Mouse (Mus musculus): ENCODE measurements around the gene Parn. TPM values are rescaled to one million over a fixed set of nuclear protein-coding genes. Genes with fewer than 3 reads are reported as not detected.

The Parn gene
- total and polyA plus RNA-seq, 2 experiments from 2014 or later: 11.5 to 23.3 TPM

DNA sequence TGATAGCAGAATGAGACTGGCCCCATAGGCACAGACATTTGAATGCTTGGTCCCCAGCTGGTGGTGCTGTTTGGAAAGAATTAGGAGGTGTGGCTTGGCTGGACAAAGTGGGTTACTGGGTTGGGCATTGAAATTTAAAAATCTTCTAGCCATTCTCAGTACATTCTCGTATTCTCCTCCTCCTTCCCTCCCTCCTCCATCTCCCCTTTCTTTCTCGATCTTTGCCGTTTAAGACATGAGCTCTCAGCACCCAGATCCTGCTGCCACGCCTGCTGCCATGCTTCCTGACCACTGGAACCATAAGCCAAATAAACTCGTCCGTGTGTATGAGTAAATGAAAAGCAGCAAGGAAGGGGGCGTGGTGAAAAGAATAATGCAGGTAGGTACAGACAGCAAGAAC is 111.5 kb downstream of the Parn start:
- ATAC-seq (ENCODE audit: insufficient read depth, low read depth) (no peak), DNase-seq (ENCODE audit: low spot score) (no peak)
- Histone ChIP-seq H3K9me3 (replicated peaks; ENCODE audit: control insufficient read depth, low read length) (0 out of 2 replicates have a peak, but pooled peaks cover 3% of the 10 kb centered on the region), H3K27me3 (ENCODE audit: control insufficient read depth, insufficient read depth, low read length) (no peaks in the 10 kb centered on the region), H3K4me2 (ENCODE audit: low read depth, low read length) (no peak overlapping the region), H3K4me3 (ENCODE audit: low read depth, low read length) (no peak overlapping the region), H3K36me3 (replicated peaks; ENCODE audit: control insufficient read depth, insufficient read depth, low read length) (0 out of 2 replicates have a peak, but pooled peaks cover 3% of the 10 kb centered on the region), H3K27ac (ENCODE audit: low read depth) (peak overlapping the region; percentile 82; the same call in 1 of the 2 replicates), H3K4me1 (ENCODE audit: control insufficient read depth, insufficient read depth) (0 out of 2 replicates have a peak, but pooled peaks cover 5% of the 10 kb centered on the region), H3K9ac (replicated peaks; ENCODE audit: low read depth, low read length) (no peak overlapping the region)
- no peak for TF ChIP-seq EP300 (IDR thresholded peaks at IDR 0.05; ENCODE audit: low read depth)
- TF ChIP-seq CTCF (IDR thresholded peaks at IDR 0.05; ENCODE audit: low read depth): no peak
- 93% methylated on average over 7 of the region's 7 CpGs for WGBS

DNA sequence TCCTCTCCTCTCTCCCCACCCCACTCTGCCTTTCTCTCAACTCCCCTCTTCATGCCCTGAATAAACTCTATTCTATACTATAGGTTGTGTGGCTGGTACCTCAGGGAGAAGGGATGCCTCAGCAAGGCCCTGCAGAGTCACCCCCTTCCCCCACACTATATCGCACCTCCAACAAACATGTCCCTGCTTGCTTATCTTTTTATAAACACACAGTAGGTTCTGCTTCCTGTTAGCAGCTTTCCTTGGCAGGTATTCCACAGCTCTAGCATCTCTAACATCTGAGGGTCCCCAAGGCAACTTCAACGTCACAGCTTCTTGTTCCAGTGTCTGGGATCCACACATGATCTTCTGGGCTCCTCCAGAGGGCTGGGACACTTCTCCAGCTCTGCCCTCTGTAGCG is 117.3 kb downstream of the Parn start:
- Histone ChIP-seq H3K4me3 (ENCODE audit: low read depth, low read length) (no peak overlapping the region), H3K9me3 (replicated peaks; ENCODE audit: control insufficient read depth, low read length) (peaks cover 25% of the 10 kb centered on the region), H3K4me1 (ENCODE audit: control insufficient read depth, insufficient read depth) (no peaks in the 10 kb centered on the region), H3K9ac (replicated peaks; ENCODE audit: low read depth, low read length) (no peak overlapping the region), H3K4me2 (ENCODE audit: low read depth, low read length) (no peak overlapping the region), H3K27ac (ENCODE audit: low read depth) (no peak overlapping the region), H3K27me3 (ENCODE audit: control insufficient read depth, insufficient read depth, low read length) (no peaks in the 10 kb centered on the region), H3K36me3 (replicated peaks; ENCODE audit: control insufficient read depth, insufficient read depth, low read length) (peaks cover 23% of the 10 kb centered on the region)
- WGBS: 81% methylated on average over 3 of the region's 3 CpGs
- no peak for DNase-seq (ENCODE audit: low spot score)
- no peak for ATAC-seq (ENCODE audit: insufficient read depth, low read depth)
- TF ChIP-seq CTCF (IDR thresholded peaks at IDR 0.05; ENCODE audit: low read depth) (no peak), EP300 (IDR thresholded peaks at IDR 0.05; ENCODE audit: low read depth) (no peak)

DNA sequence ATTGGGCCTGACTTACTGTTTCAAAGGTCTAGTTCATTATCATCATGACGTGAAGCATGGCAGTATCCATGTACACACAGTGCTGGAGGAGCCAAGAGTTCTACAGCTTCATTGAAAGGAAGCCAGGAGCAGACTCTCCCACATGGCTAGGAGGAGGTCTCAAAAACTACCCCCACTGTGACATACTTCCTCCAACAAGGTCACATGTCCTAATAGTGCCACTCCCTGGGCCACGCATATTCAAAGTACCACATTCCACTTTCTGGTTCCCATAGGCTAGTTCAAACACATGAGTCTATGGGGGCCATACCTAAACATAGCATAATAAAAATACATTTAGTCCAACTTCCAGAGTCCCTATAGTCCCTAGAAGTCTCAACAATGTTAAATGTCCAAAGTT is 118.0 kb downstream of the Parn start:
- Histone ChIP-seq H3K4me2 (ENCODE audit: low read depth, low read length) (no peak overlapping the region), H3K4me1 (ENCODE audit: control insufficient read depth, insufficient read depth) (no peaks in the 10 kb centered on the region), H3K27ac (ENCODE audit: low read depth) (no peak overlapping the region), H3K4me3 (ENCODE audit: low read depth, low read length) (no peak overlapping the region), H3K36me3 (replicated peaks; ENCODE audit: control insufficient read depth, insufficient read depth, low read length) (peaks cover 26% of the 10 kb centered on the region), H3K9ac (replicated peaks; ENCODE audit: low read depth, low read length) (no peak overlapping the region), H3K27me3 (ENCODE audit: control insufficient read depth, insufficient read depth, low read length) (no peaks in the 10 kb centered on the region), H3K9me3 (replicated peaks; ENCODE audit: control insufficient read depth, low read length) (peaks cover 28% of the 10 kb centered on the region)
- ATAC-seq (ENCODE audit: insufficient read depth, low read depth) (no peak), DNase-seq (ENCODE audit: low spot score) (no peak)
- WGBS: 88% methylated on average over 2 of the region's 2 CpGs
- no peak for TF ChIP-seq CTCF (IDR thresholded peaks at IDR 0.05; ENCODE audit: low read depth)
- no peak for TF ChIP-seq EP300 (IDR thresholded peaks at IDR 0.05; ENCODE audit: low read depth)

DNA sequence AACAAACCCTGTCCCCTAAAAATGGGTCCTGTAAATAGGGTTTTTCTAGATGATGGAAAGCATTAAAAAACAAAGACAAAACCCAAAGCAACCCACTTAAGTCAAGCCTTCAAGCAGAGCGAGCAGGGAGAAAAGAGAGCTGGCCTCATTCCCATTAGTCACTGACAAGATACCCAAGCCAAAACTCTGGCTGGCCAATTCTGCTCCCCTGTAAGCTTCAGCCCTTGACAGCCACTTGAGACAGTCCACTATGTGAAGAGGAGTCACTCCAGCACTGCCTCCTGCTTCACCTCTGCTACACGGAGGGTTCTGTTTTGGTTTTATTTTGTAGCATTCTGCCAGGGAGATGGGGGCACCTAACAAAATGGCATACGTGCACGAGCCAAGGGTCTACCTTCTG is 126.2 kb downstream of the Parn start:
- no peak overlapping the region for H3K4me2 ChIP-seq (ENCODE audit: low read depth, low read length)
- H3K9me3 ChIP-seq (replicated peaks; ENCODE audit: control insufficient read depth, low read length): peaks cover 20% of the 10 kb centered on the region
- WGBS: 50% methylated on average over 4 of the region's 4 CpGs
- no peak overlapping the region for H3K9ac ChIP-seq (replicated peaks; ENCODE audit: low read depth, low read length)
- no peak overlapping the region for H3K4me3 ChIP-seq (ENCODE audit: low read depth, low read length)
- DNase-seq (ENCODE audit: low spot score): no peak
- TF ChIP-seq EP300 (IDR thresholded peaks at IDR 0.05; ENCODE audit: low read depth): no peak
- TF ChIP-seq CTCF (IDR thresholded peaks at IDR 0.05; ENCODE audit: low read depth): no peak
- ATAC-seq (ENCODE audit: insufficient read depth, low read depth): no peak
- no peaks in the 10 kb centered on the region for H3K4me1 ChIP-seq (ENCODE audit: control insufficient read depth, insufficient read depth)
- no peak overlapping the region for H3K27ac ChIP-seq (ENCODE audit: low read depth)
- peaks cover 34% of the 10 kb centered on the region for H3K36me3 ChIP-seq (replicated peaks; ENCODE audit: control insufficient read depth, insufficient read depth, low read length)
- H3K27me3 ChIP-seq (ENCODE audit: control insufficient read depth, insufficient read depth, low read length): no peaks in the 10 kb centered on the region

DNA sequence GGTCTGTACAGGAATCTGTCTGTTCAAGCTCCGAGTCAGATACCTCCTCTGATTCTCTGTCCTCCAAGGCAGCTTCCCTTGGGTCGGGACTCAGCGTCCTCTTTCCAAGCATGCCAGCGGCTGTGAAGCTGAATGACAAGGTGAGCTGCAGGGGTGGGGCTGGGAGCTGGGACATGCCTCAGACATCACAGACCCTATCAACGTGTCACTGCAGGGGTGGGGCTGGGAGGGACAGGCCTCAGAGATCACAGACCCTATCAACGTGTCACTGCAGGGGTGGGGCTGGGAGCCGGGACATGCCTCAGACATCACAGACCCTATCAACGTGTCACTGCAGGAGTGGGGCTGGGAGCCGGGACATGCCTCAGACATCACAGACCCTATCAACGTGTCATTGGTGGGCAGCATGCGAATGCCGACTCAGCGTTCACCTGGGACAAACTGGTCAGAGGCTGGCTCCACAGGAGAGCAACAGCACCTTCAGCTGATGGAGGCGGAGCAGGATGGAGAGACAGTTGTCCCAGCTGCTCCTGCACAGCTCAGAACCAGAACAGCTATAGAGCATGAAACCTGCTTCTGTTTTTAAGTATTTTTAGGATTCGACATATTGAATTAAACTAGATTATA is 126.7 kb downstream of the Parn start:
- Histone ChIP-seq H3K4me3 (ENCODE audit: low read depth, low read length) (no peak overlapping the region), H3K4me2 (ENCODE audit: low read depth, low read length) (no peak overlapping the region), H3K27ac (ENCODE audit: low read depth) (no peak overlapping the region), H3K27me3 (ENCODE audit: control insufficient read depth, insufficient read depth, low read length) (no peaks in the 10 kb centered on the region), H3K4me1 (ENCODE audit: control insufficient read depth, insufficient read depth) (no peaks in the 10 kb centered on the region), H3K36me3 (replicated peaks; ENCODE audit: control insufficient read depth, insufficient read depth, low read length) (peaks cover 28% of the 10 kb centered on the region), H3K9me3 (replicated peaks; ENCODE audit: control insufficient read depth, low read length) (peaks cover 14% of the 10 kb centered on the region), H3K9ac (replicated peaks; ENCODE audit: low read depth, low read length) (no peak overlapping the region)
- no peak for TF ChIP-seq EP300 (IDR thresholded peaks at IDR 0.05; ENCODE audit: low read depth)
- no peak for TF ChIP-seq CTCF (IDR thresholded peaks at IDR 0.05; ENCODE audit: low read depth)
- ATAC-seq (ENCODE audit: insufficient read depth, low read depth): no peak
- WGBS: 52% methylated on average over 15 of the region's 15 CpGs
- DNase-seq (ENCODE audit: low spot score): no peak
